Mouse (Mus musculus) liver, adult 2 months (tissue): ENCODE data around the gene Cab39l.

Source experiments
- CTCF ChIP-seq: fragments of 200-500 bp; IDR thresholded peaks from 2 replicates; pipeline ENCODE4 v1.5.1; 2011; ENCODE audit warnings: low read depth, low read length, control low read depth
- POLR2A ChIP-seq: fragments of 200-500 bp; IDR thresholded peaks from 2 replicates; pipeline ENCODE4 v1.6.1; 2011; ENCODE audit warnings: low read length, control low read depth; ENCODE audit not compliant: insufficient read depth; ENCODE audit errors: extremely low read depth

DNA sequence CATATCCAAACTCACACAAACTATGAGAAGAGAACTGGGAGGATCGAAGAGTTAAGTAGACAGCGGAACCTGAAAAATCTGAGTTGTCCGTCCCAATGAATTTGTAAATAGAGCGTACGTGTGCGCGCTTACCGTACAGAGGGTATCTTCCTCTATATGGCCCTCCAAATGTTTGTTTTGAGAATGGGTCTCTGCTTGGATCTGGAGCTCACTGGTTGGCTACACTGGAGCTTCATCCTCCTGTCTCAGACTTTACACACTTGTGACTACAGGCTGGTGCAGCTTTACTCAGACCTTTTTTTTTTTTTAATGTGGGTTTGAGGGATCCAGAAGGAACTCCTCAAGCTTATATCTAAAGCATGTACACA lies 157.5 kb downstream of the Cab39l start:
- TF ChIP-seq CTCF (no peak), POLR2A (no peak)
